Mouse (Mus musculus): ENCODE measurements at regions not wholly inside any gene's neighbourhood (a gene's known extent, or its start where the extent isn't known, plus 50 kb on each side); places are given as distances from the start of the nearest gene placed in this dataset.

- no peak for TF ChIP-seq CTCF (IDR thresholded peaks at IDR 0.05; ENCODE audit: low read depth, low read length)
- no peak for TF ChIP-seq POLR2A (IDR thresholded peaks at IDR 0.05; ENCODE audit: extremely low read depth, insufficient read depth, low read length)
These were observed 289.5 kb downstream of the Cbln1 start for GRCm38 (mm10) chr8:87182888-87183287.
